Mouse (Mus musculus): ENCODE data around the gene Fam24a. TPM values are rescaled to one million over a fixed set of nuclear protein-coding genes. Genes with fewer than 3 reads are reported as not detected.

The Fam24a gene
- polyA plus RNA-seq (2012), result not detected in 2 replicates

- no peaks in the 10 kb centered on the region for H3K27me3 ChIP-seq (ENCODE audit: control insufficient read depth)
- TF ChIP-seq TAL1 (IDR thresholded peaks at IDR 0.05; ENCODE audit: low read length) (no peak), GATA1 (IDR thresholded peaks at IDR 0.05; ENCODE audit: low read length) (no peak)
- no peak within 1 kb of the TSS for H3K4me3 ChIP-seq (replicated peaks)
- H3K4me1 ChIP-seq (ENCODE audit: control insufficient read depth), result no peaks in the 10 kb centered on the region
- peaks cover 7% of the 10 kb centered on the region for H3K36me3 ChIP-seq (ENCODE audit: control insufficient read depth)
- H3K9me3 ChIP-seq (ENCODE audit: control insufficient read depth, low read length), result no peaks in the 10 kb centered on the region
Measured at GRCm38 (mm10) chr7:131333564-131333963, at the start of gene Fam24a. Fam24a (plus strand) TSS chr7:131333864.

DNA sequence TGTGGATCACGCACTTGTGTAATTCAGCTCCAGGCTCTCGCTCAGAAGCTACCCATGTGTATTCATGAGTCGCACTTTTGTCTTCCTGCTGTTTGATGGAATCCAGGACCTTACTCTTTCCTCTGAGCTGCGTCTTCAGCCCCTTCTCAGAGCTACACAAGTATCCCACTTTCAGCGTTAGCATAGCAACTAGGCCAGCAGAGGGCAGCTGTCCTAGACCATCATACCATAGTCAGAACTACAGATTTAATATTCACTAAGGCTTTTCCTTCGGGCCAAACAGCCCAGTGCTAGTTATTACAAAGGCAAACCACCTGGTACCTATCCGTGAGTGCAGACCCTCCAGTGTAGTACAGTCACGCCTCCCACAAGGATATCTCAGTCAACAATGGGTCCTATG, 36.5 kb upstream of the Fam24a start:
- no peaks in the 10 kb centered on the region for H3K36me3 ChIP-seq (ENCODE audit: control insufficient read depth)
- TF ChIP-seq GATA1 (IDR thresholded peaks at IDR 0.05; ENCODE audit: low read length) (no peak), TAL1 (IDR thresholded peaks at IDR 0.05; ENCODE audit: low read length) (no peak)
- no peaks in the 10 kb centered on the region for H3K27me3 ChIP-seq (ENCODE audit: control insufficient read depth)
- no peaks in the 10 kb centered on the region for H3K4me1 ChIP-seq (ENCODE audit: control insufficient read depth)
- H3K9me3 ChIP-seq (ENCODE audit: control insufficient read depth, low read length), result no peaks in the 10 kb centered on the region
- H3K4me3 ChIP-seq (replicated peaks), result no peak overlapping the region

- Histone ChIP-seq H3K36me3 (ENCODE audit: control insufficient read depth) (no peaks in the 10 kb centered on the region), H3K4me3 (replicated peaks) (no peak overlapping the region), H3K27me3 (ENCODE audit: control insufficient read depth) (no peaks in the 10 kb centered on the region), H3K4me1 (ENCODE audit: control insufficient read depth) (no peaks in the 10 kb centered on the region), H3K9me3 (ENCODE audit: control insufficient read depth, low read length) (no peaks in the 10 kb centered on the region)
- no peak for TF ChIP-seq GATA1 (IDR thresholded peaks at IDR 0.05; ENCODE audit: low read length)
Measured at GRCm38 (mm10) chr7:131303340-131303739, 30.3 kb upstream of the Fam24a start.

GRCm38 (mm10) chr7:131306733-131307132, 26.9 kb upstream of the Fam24a start:
- H3K36me3 ChIP-seq (ENCODE audit: control insufficient read depth), result no peaks in the 10 kb centered on the region
- H3K9me3 ChIP-seq (ENCODE audit: control insufficient read depth, low read length), result no peaks in the 10 kb centered on the region
- no peaks in the 10 kb centered on the region for H3K4me1 ChIP-seq (ENCODE audit: control insufficient read depth)
- TF ChIP-seq GATA1 (IDR thresholded peaks at IDR 0.05; ENCODE audit: low read length) (no peak), TAL1 (IDR thresholded peaks at IDR 0.05; ENCODE audit: low read length) (no peak)
- H3K27me3 ChIP-seq (ENCODE audit: control insufficient read depth), result no peaks in the 10 kb centered on the region
- H3K4me3 ChIP-seq (replicated peaks), result no peak overlapping the region

- no peaks in the 10 kb centered on the region for H3K9me3 ChIP-seq (ENCODE audit: control insufficient read depth, low read length)
- H3K4me1 ChIP-seq (ENCODE audit: control insufficient read depth), result no peaks in the 10 kb centered on the region
- no peaks in the 10 kb centered on the region for H3K36me3 ChIP-seq (ENCODE audit: control insufficient read depth)
- no peaks in the 10 kb centered on the region for H3K27me3 ChIP-seq (ENCODE audit: control insufficient read depth)
- TF ChIP-seq TAL1 (IDR thresholded peaks at IDR 0.05; ENCODE audit: low read length) (no peak), GATA1 (IDR thresholded peaks at IDR 0.05; ENCODE audit: low read length) (no peak)
- H3K4me3 ChIP-seq (replicated peaks), result no peak overlapping the region
Measured at GRCm38 (mm10) chr7:131314493-131314892, 19.2 kb upstream of the Fam24a start.

DNA sequence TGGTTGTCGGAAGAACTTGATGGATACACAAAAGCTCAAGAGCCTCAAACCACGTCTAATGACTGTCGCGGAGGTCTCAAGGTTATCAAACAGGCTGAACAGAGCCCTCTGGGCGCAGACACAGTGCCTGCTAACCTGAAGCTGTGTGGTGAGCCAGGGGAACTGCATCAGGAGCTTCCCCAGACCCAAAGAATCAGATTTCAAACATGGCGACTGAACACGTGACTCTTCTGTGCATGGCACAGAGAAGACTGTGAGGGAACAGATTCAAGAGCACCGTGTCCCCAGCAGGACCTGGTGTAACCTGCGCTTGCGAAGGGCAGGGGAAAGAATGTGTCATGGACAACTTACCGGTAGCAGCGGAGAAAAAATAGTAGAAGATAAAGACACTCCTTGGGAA, 16.1 kb upstream of the Fam24a start:
- Histone ChIP-seq H3K36me3 (ENCODE audit: control insufficient read depth) (no peaks in the 10 kb centered on the region), H3K4me1 (ENCODE audit: control insufficient read depth) (no peaks in the 10 kb centered on the region), H3K27me3 (ENCODE audit: control insufficient read depth) (no peaks in the 10 kb centered on the region), H3K4me3 (replicated peaks) (no peak overlapping the region), H3K9me3 (ENCODE audit: control insufficient read depth, low read length) (no peaks in the 10 kb centered on the region)
- TF ChIP-seq GATA1 (IDR thresholded peaks at IDR 0.05; ENCODE audit: low read length) (no peak), TAL1 (IDR thresholded peaks at IDR 0.05; ENCODE audit: low read length) (no peak)

DNA sequence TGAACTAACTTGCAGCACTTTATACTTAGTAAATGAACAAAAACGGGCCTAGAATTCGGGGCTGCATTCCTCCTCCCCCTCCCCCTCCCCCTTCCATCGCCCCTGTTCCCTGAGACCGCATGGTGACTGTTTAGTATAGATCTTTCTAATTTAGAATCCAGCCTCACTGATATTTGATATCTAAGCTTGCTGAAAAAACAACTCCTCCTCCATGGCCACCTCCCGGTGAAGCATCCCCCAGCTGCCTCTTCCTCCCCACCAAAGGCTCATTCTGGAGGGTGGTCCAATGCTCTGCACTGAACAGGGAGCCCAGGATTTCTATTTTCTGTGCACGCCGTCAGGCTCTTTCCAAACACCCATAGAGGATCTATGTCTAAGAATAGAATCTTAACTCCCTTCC, 15.3 kb upstream of the Fam24a start:
- no peaks in the 10 kb centered on the region for H3K27me3 ChIP-seq (ENCODE audit: control insufficient read depth)
- no peak overlapping the region for H3K4me3 ChIP-seq (replicated peaks)
- H3K9me3 ChIP-seq (ENCODE audit: control insufficient read depth, low read length), result no peaks in the 10 kb centered on the region

GRCm38 (mm10) chr7:131322192-131322591, 11.5 kb upstream of the Fam24a start, which contains the start of gene Cuzd1:
Cuzd1 (minus strand) TSS chr7:131322292.
- H3K4me1 ChIP-seq (ENCODE audit: control insufficient read depth), result no peaks in the 10 kb centered on the region
- no peaks in the 10 kb centered on the region for H3K27me3 ChIP-seq (ENCODE audit: control insufficient read depth)
- no peaks in the 10 kb centered on the region for H3K36me3 ChIP-seq (ENCODE audit: control insufficient read depth)
- TF ChIP-seq TAL1 (IDR thresholded peaks at IDR 0.05; ENCODE audit: low read length) (no peak), GATA1 (IDR thresholded peaks at IDR 0.05; ENCODE audit: low read length) (no peak)
- no peak within 1 kb of the TSS for H3K4me3 ChIP-seq (replicated peaks)
- no peaks in the 10 kb centered on the region for H3K9me3 ChIP-seq (ENCODE audit: control insufficient read depth, low read length)

More for the DNA sequence above, 15.3 kb upstream of the Fam24a start:
- Histone ChIP-seq H3K36me3 (ENCODE audit: control insufficient read depth) (no peaks in the 10 kb centered on the region), H3K4me1 (ENCODE audit: control insufficient read depth) (no peaks in the 10 kb centered on the region)
- TF ChIP-seq GATA1 (IDR thresholded peaks at IDR 0.05; ENCODE audit: low read length) (no peak), TAL1 (IDR thresholded peaks at IDR 0.05; ENCODE audit: low read length) (no peak)

DNA sequence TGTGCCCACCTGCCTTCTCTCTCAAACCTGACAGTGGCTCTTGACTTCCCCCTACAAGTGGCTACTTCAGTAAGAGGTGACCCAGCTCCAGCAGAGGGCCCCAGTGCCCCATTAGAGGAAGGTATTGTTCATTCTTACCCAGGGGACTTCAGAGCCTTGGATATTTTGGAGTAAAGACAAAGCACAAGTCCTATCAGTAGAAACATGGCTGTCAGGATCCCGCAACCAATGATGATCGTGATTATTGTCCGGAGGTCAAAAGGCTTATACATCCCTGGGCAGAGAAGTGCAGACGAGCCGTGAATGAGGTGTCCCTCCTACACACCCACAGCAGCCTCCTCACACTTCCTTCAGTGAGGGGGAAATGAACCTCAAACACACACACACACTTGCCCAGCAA, 6.6 kb upstream of the Fam24a start:
- no peaks in the 10 kb centered on the region for H3K4me1 ChIP-seq (ENCODE audit: control insufficient read depth)
- no peaks in the 10 kb centered on the region for H3K9me3 ChIP-seq (ENCODE audit: control insufficient read depth, low read length)
- no peaks in the 10 kb centered on the region for H3K36me3 ChIP-seq (ENCODE audit: control insufficient read depth)
- TF ChIP-seq TAL1 (IDR thresholded peaks at IDR 0.05; ENCODE audit: low read length) (no peak), GATA1 (IDR thresholded peaks at IDR 0.05; ENCODE audit: low read length) (no peak)
- no peaks in the 10 kb centered on the region for H3K27me3 ChIP-seq (ENCODE audit: control insufficient read depth)
- no peak overlapping the region for H3K4me3 ChIP-seq (replicated peaks)

DNA sequence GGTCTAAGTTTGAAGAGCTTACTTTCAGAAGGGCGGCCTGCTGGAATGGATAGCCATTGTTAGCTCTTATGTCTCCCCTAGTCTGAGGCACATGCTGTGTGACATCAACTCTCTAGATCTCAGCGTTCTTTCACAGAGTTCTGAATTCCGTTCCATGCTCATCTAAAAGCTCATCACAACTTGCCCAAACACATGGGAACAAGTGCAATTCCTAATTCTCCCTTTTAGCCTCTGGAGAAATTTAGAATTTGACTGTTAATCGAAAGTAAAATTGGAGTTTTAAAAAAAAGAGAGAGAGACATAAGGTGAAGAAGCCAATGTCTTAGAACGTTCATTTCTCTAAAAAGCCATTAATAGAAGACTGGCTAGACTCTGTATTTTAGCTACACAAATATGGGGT, 4.2 kb upstream of the Fam24a start, which contains the start of gene Fam24b:
TSS of gene Fam24b (minus strand) at position 101 of the 400 bp plus-strand sequence.
- Histone ChIP-seq H3K4me3 (replicated peaks) (no peak within 1 kb of the TSS), H3K36me3 (ENCODE audit: control insufficient read depth) (no peaks in the 10 kb centered on the region), H3K27me3 (ENCODE audit: control insufficient read depth) (no peaks in the 10 kb centered on the region), H3K4me1 (ENCODE audit: control insufficient read depth) (no peaks in the 10 kb centered on the region), H3K9me3 (ENCODE audit: control insufficient read depth, low read length) (no peaks in the 10 kb centered on the region)
- TF ChIP-seq TAL1 (IDR thresholded peaks at IDR 0.05; ENCODE audit: low read length) (no peak), GATA1 (IDR thresholded peaks at IDR 0.05; ENCODE audit: low read length) (no peak)
